Mouse (Mus musculus) cerebellum, adult 2 months (tissue): ENCODE data around the gene Washc4.

Experiments
- CTCF ChIP-seq: fragments of 200-500 bp; IDR thresholded peaks from 2 replicates; pipeline ENCODE4 v1.5.1; 2011; ENCODE audit warnings: low read depth, mild to moderate bottlenecking, control low read depth, low read length, moderate library complexity, borderline replicate concordance; ENCODE audit not compliant: insufficient read depth
- POLR2A ChIP-seq: fragments of 200-500 bp; IDR thresholded peaks from 2 replicates; pipeline ENCODE4 v1.6.1; 2011; ENCODE audit warnings: low read length, control low read depth, borderline replicate concordance; ENCODE audit not compliant: insufficient read depth

DNA sequence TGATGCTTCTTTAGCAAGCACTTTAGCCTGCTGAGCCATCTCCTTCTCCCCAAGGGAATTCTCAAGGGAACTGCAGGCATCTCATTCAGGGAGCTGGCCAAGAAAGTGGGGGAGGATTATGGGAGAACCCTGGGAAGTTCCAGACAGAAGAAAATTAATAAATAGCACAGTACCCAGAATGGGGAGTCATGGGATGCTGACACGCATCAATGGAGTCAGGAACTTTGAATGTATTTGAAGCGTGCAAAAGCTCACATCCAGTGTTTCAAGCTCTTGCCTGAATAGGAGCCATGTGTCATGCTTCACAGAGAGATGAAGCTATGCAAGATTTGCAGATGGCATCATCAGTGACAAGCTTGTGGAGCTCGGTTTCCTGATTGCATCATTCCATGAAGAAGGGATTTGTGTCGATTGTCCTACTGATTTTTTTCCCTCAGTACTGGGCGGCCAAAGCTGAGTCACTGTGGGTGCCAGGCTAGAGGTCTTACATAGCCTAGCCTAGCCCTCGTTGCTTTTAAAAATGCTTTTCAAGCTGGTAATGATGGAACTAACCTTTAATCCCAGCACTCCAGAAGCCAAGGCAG lies 13.1 kb upstream of the Washc4 start:
- TF ChIP-seq POLR2A (no peak), CTCF (no peak)
